Mouse (Mus musculus) liver, postnatal 0 days (tissue): ENCODE measurements around the gene Irak2. TPM values are rescaled to one million over a fixed set of nuclear protein-coding genes. Genes with fewer than 3 reads are reported as not detected.

Experiments
- ATAC-seq: fragments of 200-750 bp; cut with Nextera tagmentation; 2 replicates; pipeline ENCODE4 v1.8.0; 2017; ENCODE audit warnings: mild to moderate bottlenecking, moderate library complexity
- DNase-seq: peaks from one replicate; pipeline ENCODE4 v3.0.0-alpha.2; 2016
- H3K27ac ChIP-seq: fragments of 300-500 bp; sonication (generic); 2 replicates; pipeline ENCODE4 v1.5.1; 2014; ENCODE audit warnings: antibody characterized with exemption, moderate library complexity, mild to moderate bottlenecking, low read depth
- H3K27me3 ChIP-seq: fragments of 300-500 bp; sonication (generic); 2 replicates; pipeline ENCODE4 v1.6.1; 2014; ENCODE audit warnings: low read length, control low read depth, mixed read lengths; ENCODE audit not compliant: insufficient read depth
- H3K36me3 ChIP-seq: fragments of 300-500 bp; sonication (generic); replicated peaks from 2 replicates; pipeline ENCODE4 v1.6.1; 2014; ENCODE audit warnings: mild to moderate bottlenecking, control low read depth, low read length, moderate library complexity, mixed read lengths; ENCODE audit not compliant: insufficient read depth
- H3K4me1 ChIP-seq: fragments of 300-500 bp; sonication (generic); 2 replicates; pipeline ENCODE4 v1.6.1; 2014; ENCODE audit warnings: antibody characterized with exemption, mild to moderate bottlenecking, control low read depth; ENCODE audit not compliant: insufficient read depth
- H3K4me2 ChIP-seq: fragments of 300-500 bp; sonication (generic); 2 replicates; pipeline ENCODE4 v1.6.1; 2014; ENCODE audit warnings: low read depth, mild to moderate bottlenecking, low read length, moderate library complexity, mixed read lengths
- H3K4me3 ChIP-seq: fragments of 300-500 bp; sonication (generic); 2 replicates; pipeline ENCODE4 v1.5.1; 2014; ENCODE audit warnings: low read depth, low read length
- H3K9ac ChIP-seq: fragments of 300-500 bp; sonication (generic); replicated peaks from 2 replicates; pipeline ENCODE4 v1.6.1; 2014; ENCODE audit warnings: mild to moderate bottlenecking, moderate library complexity
- H3K9me3 ChIP-seq: fragments of 300-500 bp; sonication (generic); 2 replicates; pipeline ENCODE4 v1.6.1; 2016; ENCODE audit warnings: mild to moderate bottlenecking, control low read depth, low read length, mixed read lengths
- CTCF ChIP-seq: sonication (generic); IDR thresholded peaks from 2 replicates; pipeline ENCODE4 v1.5.1; 2016; ENCODE audit warnings: antibody characterized with exemption, low read depth
- EP300 ChIP-seq: IDR thresholded peaks from 2 replicates; pipeline ENCODE4 v1.6.1; 2016; ENCODE audit warnings: antibody characterized with exemption, low read depth, mild to moderate bottlenecking
- WGBS: fragments of 180-500 bp; shearing (Covaris S2); extraction: QIAGEN DNeasy Blood & Tissue Kit; methylation state at CpG from one replicate; pipeline ENCODE4 v1.1.7; 2014; ENCODE audit not compliant: insufficient replicate concordance; 5-methylcytosine and 5-hydroxymethylcytosine counted together
- polyA plus RNA-seq: library from polyadenylated mRNA; unstranded; fragments of >200 nt; fragmentation: Nextera tagmentation; extraction: Ambion mirVana; gene quantifications from 2 replicates; pipeline ENCODE4 v1.2.1, GENCODE M21; 2015

Irak2 gene
- polyA plus RNA-seq, 1 experiment from 2014 or later = 10.8 TPM

DNA sequence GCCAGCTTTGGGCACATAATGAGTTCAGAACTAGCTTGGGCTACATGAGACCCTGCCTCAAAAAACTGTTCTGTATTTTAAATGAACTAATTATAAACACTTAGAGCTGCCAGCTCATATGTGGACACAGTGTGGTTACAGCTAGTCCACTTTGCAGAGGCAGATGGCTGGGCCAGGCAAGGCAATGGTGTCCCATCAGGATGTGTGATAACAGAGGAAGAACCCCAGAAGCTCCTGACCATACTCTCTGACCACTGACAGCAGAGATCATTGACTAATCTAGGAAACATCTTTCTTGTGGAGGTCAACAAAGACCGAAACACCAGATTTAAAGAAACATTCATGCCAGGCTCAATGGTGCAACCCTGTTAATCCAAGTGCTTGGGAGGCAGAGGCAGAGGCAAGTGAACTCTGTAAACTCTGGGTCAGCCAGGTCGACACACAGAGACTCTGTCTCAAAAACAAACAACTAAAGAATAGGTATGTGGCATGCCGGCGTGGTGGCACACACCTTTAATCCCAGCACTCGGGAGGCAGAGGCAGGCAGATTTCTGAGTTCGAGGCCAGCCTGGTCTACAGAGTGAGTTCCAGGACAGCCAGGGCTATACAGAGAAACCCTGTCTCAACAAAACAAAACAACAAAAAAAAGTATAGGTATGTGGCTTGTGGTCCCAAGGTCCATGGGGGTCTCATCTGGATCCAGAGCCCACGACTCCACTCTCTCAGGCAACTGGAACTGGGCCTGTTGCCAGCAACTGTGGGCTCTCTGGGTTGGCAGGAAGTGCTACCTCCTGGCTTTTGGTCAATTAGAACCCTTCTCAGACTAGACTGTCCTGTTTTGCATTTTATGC, 11.3 kb downstream of the Irak2 start:
- H3K4me2 ChIP-seq = no peak overlapping the region
- ATAC-seq (peak; percentile 62), DNase-seq (peak; percentile 22)
- no peaks in the 10 kb centered on the region for H3K27me3 ChIP-seq
- peaks cover 39% of the 10 kb centered on the region for H3K4me1 ChIP-seq
- TF ChIP-seq CTCF = no peak
- no peak; the same call in 1 of the 2 replicates for TF ChIP-seq EP300
- H3K9ac ChIP-seq = no peak overlapping the region
- 48% methylated on average over 7 of the region's 7 CpGs for WGBS
- H3K27ac ChIP-seq = peak overlapping the region; percentile 45
- H3K9me3 ChIP-seq = no peaks in the 10 kb centered on the region
- H3K4me3 ChIP-seq = no peak overlapping the region
- peaks cover 11% of the 10 kb centered on the region for H3K36me3 ChIP-seq

DNA sequence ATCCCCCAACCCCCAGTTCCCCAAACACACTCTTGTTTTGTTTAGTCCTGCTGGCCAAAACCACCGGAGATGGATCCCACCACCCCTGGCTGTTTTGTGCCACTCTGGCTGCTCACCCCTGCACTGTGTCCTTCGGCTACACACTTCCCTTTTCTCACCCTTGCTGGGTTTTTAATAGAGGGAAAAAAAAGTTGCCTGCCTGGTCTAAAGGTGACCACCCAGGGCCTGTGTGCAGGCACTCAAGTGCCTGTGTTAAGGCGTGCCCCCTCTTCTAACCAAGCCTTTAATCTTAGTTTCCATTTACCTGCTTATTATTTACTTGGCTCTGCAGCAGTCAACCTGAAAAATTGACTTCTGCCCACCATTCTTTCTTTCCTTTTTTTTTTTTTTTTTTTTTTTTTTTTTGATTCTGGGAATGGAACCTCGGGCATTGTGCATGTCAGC, 12.0 kb downstream of the Irak2 start:
- H3K4me3 ChIP-seq = no peak overlapping the region
- WGBS = 44% methylated on average over 4 of the region's 4 CpGs
- no peak for ATAC-seq
- H3K4me1 ChIP-seq = peaks cover 37% of the 10 kb centered on the region
- no peak for DNase-seq
- H3K9ac ChIP-seq = no peak overlapping the region
- peaks cover 11% of the 10 kb centered on the region for H3K36me3 ChIP-seq
- peak overlapping the region; percentile 45; the same call in 1 of the 2 replicates for H3K27ac ChIP-seq
- no peaks in the 10 kb centered on the region for H3K9me3 ChIP-seq
- TF ChIP-seq CTCF (no peak), EP300 (no peak)
- no peaks in the 10 kb centered on the region for H3K27me3 ChIP-seq
- no peak overlapping the region for H3K4me2 ChIP-seq

DNA sequence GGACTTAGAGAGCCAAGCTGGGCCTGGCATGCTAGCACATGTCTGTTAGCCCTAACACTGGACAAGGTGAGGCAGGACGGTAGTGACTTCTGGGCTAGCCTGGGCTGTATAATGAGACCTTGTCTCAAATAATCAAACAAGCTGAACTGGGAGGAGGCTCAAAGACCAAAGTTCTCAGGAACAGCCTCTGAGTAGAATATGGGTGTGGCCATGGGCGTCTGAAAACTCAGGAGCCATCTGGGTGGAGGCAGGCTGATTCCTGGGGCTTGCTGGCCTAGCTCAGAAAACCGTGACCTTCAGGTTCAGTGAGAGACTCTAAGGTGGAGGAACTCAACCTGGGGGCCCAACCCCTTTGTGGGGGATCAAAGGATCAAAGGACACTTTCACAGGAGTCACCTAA, 13.4 kb downstream of the Irak2 start:
- H3K9me3 ChIP-seq = no peaks in the 10 kb centered on the region
- no peak overlapping the region for H3K4me2 ChIP-seq
- H3K9ac ChIP-seq = no peak overlapping the region
- H3K36me3 ChIP-seq = peaks cover 11% of the 10 kb centered on the region
- H3K27me3 ChIP-seq = no peaks in the 10 kb centered on the region
- TF ChIP-seq EP300 = no peak
- WGBS = 49% methylated on average over 3 of the region's 3 CpGs
- no peak overlapping the region for H3K4me3 ChIP-seq
- ATAC-seq (no peak), DNase-seq (no peak)
- H3K4me1 ChIP-seq = peaks cover 33% of the 10 kb centered on the region
- no peak overlapping the region for H3K27ac ChIP-seq

- Histone ChIP-seq H3K27ac (peak overlapping the region; percentile 55; the same call in 1 of the 2 replicates), H3K9me3 (no peaks in the 10 kb centered on the region), H3K4me3 (no peak overlapping the region), H3K9ac (no peak overlapping the region), H3K36me3 (no peaks in the 10 kb centered on the region; the same call in 1 of the 2 replicates), H3K27me3 (no peaks in the 10 kb centered on the region), H3K4me1 (peaks cover 46% of the 10 kb centered on the region), H3K4me2 (no peak overlapping the region)
- TF ChIP-seq EP300 = no peak
- no peak for TF ChIP-seq CTCF
- ATAC-seq (no peak), DNase-seq (no peak)
- WGBS = 84% methylated on average over 7 of the region's 7 CpGs
Measured at GRCm38 (mm10) chr6:113653551-113653950, 15.3 kb downstream of the Irak2 start.

GRCm38 (mm10) chr6:113654102-113654501, 15.8 kb downstream of the Irak2 start:
- no peaks in the 10 kb centered on the region; the same call in 1 of the 2 replicates for H3K36me3 ChIP-seq
- no peak overlapping the region for H3K4me3 ChIP-seq
- DNase-seq (no peak), ATAC-seq (peak; percentile 6; the same call in 1 of the 2 replicates)
- peaks cover 46% of the 10 kb centered on the region for H3K4me1 ChIP-seq
- TF ChIP-seq CTCF (no peak), EP300 (no peak)
- no peaks in the 10 kb centered on the region for H3K9me3 ChIP-seq
- no peak overlapping the region for H3K9ac ChIP-seq
- WGBS = 38% methylated on average over 8 of the region's 8 CpGs
- peak overlapping the region; percentile 55 for H3K27ac ChIP-seq
- H3K4me2 ChIP-seq = 0 out of 2 replicates have a peak overlapping the region, but pooled peaks have one; percentile 0
- no peaks in the 10 kb centered on the region for H3K27me3 ChIP-seq

- 57% methylated on average over 15 of the region's 16 CpGs for WGBS
- Histone ChIP-seq H3K4me2 (no peak overlapping the region), H3K9ac (0 out of 2 replicates have a peak overlapping the region, but pooled peaks have one; percentile 26), H3K27me3 (no peaks in the 10 kb centered on the region), H3K9me3 (no peaks in the 10 kb centered on the region), H3K4me1 (peaks cover 43% of the 10 kb centered on the region), H3K36me3 (no peaks in the 10 kb centered on the region; the same call in 1 of the 2 replicates), H3K27ac (peak overlapping the region; percentile 55; the same call in 1 of the 2 replicates), H3K4me3 (no peak overlapping the region)
- ATAC-seq (0 out of 2 replicates have a peak, but pooled peaks have one; percentile 16), DNase-seq (peak; percentile 50)
- TF ChIP-seq CTCF (no peak), EP300 (no peak)
Measured at GRCm38 (mm10) chr6:113654753-113655397, 16.6 kb downstream of the Irak2 start.
